Mouse (Mus musculus) heart, postnatal 0 days (tissue): ENCODE measurements around the gene Olfr985.

Experiments used
- CTCF ChIP-seq: IDR thresholded peaks from 2 replicates; pipeline ENCODE4 v1.5.1; 2016; ENCODE audit warnings: antibody characterized with exemption, control low read depth, low read depth
- EP300 ChIP-seq: IDR thresholded peaks from 2 replicates; pipeline ENCODE4 v1.6.1; 2016; ENCODE audit warnings: antibody characterized with exemption, low read depth

- no peak for TF ChIP-seq CTCF
- TF ChIP-seq EP300 = no peak
Measured at GRCm38 (mm10) chr9:40130556-40130955, 572 bp upstream of the Olfr985 start.
